Mouse (Mus musculus) myocyte (in vitro differentiated cells): ENCODE data around the gene Pdcd5. TPM values are rescaled to one million over a fixed set of nuclear protein-coding genes. Genes with fewer than 3 reads are reported as not detected.

Experiments
- H3K27me3 ChIP-seq: one replicate; pipeline ENCODE4 v1.6.1; 2011; ENCODE audit not compliant: control insufficient read depth, insufficient read depth, insufficient read length
- H3K36me3 ChIP-seq: one replicate; pipeline ENCODE4 v1.6.1; 2011; ENCODE audit not compliant: control insufficient read depth, insufficient read depth
- H3K4me2 ChIP-seq: one replicate; pipeline ENCODE4 v1.6.1; 2011; ENCODE audit warnings: low read depth, control low read depth
- H3K4me3 ChIP-seq: one replicate; pipeline ENCODE4 v1.5.1; 2011; ENCODE audit warnings: mild to moderate bottlenecking, control low read depth, moderate library complexity
- H3K79me2 ChIP-seq: one replicate; pipeline ENCODE4 v1.6.1; 2011; ENCODE audit not compliant: control insufficient read depth, insufficient read depth
- H3ac ChIP-seq: one replicate; pipeline ENCODE4 v1.6.1; 2011; ENCODE audit not compliant: control insufficient read depth, insufficient read length
- CEBPB ChIP-seq: IDR thresholded peaks from 2 replicates; pipeline ENCODE4 v1.6.1; 2011; ENCODE audit warnings: mild to moderate bottlenecking, moderate library complexity; ENCODE audit not compliant: poor library complexity, insufficient read depth, severe bottlenecking
- E2F4 ChIP-seq: IDR thresholded peaks from one replicate; pipeline ENCODE4 v1.6.1; 2011; ENCODE audit warnings: mild to moderate bottlenecking, control low read depth, moderate library complexity; ENCODE audit not compliant: insufficient read depth
- MAX ChIP-seq: IDR thresholded peaks from one replicate; pipeline ENCODE4 v1.6.1; 2011; ENCODE audit warnings: low read depth, mild to moderate bottlenecking, control low read depth
- MYOD1 ChIP-seq, 3 experiments: IDR thresholded peaks; one replicate each; pipeline ENCODE4 v1.6.1; 2011; ENCODE audit warnings: control low read depth in 2 of 3, low read depth in 2 of 3, mild to moderate bottlenecking in 2 of 3, moderate library complexity in 1 of 3; ENCODE audit not compliant: insufficient read length in 2 of 3, control insufficient read depth in 1 of 3
- MYOG ChIP-seq, 3 experiments: IDR thresholded peaks; one replicate each; pipeline ENCODE4 v1.6.1; 2011; ENCODE audit warnings: control low read depth in 2 of 3, low read depth in 2 of 3, mild to moderate bottlenecking in 2 of 3; ENCODE audit not compliant: insufficient read length in 2 of 3, control insufficient read depth in 1 of 3, insufficient read depth in 1 of 3
- POLR2A ChIP-seq: IDR thresholded peaks from one replicate; pipeline ENCODE4 v1.6.1; 2011; ENCODE audit warnings: low read depth, mild to moderate bottlenecking, control low read depth, moderate library complexity; ENCODE audit not compliant: insufficient read length
- POLR2AphosphoS2 ChIP-seq: IDR thresholded peaks from one replicate; pipeline ENCODE4 v1.6.1; 2011; ENCODE audit warnings: low read depth, control low read depth; ENCODE audit not compliant: insufficient read length
- REST ChIP-seq: IDR thresholded peaks from one replicate; pipeline ENCODE4 v1.6.1; 2011; ENCODE audit warnings: mild to moderate bottlenecking, control low read depth, moderate library complexity; ENCODE audit not compliant: insufficient read depth, insufficient read length
- SRF ChIP-seq: IDR thresholded peaks from one replicate; pipeline ENCODE4 v1.6.1; 2011; ENCODE audit warnings: low read depth; ENCODE audit not compliant: control insufficient read depth, insufficient read length
- TCF12 ChIP-seq: IDR thresholded peaks from one replicate; pipeline ENCODE4 v1.6.1; 2011; ENCODE audit warnings: mild to moderate bottlenecking, control low read depth; ENCODE audit not compliant: poor library complexity, insufficient read depth, severe bottlenecking
- TCF3 ChIP-seq: IDR thresholded peaks from one replicate; pipeline ENCODE4 v1.6.1; 2011; ENCODE audit warnings: low read depth, control low read depth; ENCODE audit not compliant: insufficient read length
- USF1 ChIP-seq: IDR thresholded peaks from one replicate; pipeline ENCODE4 v1.6.1; 2011; ENCODE audit warnings: low read depth, mild to moderate bottlenecking, control low read depth, moderate library complexity
- polyA plus RNA-seq: library from polyadenylated mRNA; unstranded; fragments of >200 nt; fragmentation: generic; extraction: Trizol; gene quantifications from one replicate; pipeline ENCODE4 v1.2.1, GENCODE M21; 2012; ENCODE audit warnings: missing spikeins

The Pdcd5 gene
- 160 TPM for polyA plus RNA-seq

DNA sequence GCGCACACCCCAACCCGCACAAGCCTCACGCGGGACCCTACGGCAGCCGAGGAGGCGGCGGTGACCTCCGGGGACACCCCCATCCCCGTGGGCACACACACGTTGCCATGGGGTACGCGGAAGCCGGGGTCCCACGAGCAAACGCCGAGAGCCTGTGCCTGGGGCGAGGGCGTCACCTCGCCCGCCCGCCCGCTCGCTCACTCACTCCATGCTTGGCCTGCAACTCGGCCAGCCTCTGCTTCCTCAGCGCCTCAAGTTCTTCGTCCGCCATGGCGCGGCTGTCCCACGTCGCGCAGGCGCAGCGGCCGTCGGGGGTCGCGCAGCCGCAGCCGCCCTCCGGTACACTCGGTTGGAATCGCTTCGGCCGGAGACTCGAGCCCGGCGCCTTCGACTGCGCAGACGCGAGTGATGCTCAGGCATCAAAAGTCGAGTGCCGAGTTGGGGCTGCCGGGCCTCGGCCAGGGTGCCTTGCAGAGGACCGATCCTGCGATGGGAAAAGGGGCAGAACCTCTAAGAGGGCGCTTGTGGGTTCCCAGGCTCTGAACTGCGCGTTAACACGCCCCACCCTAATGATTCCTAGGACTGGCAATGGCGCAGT is at the start of gene Pdcd5:
Gene Pdcd5, minus strand, starts transcription at position 421 of the 598 bp plus-strand sequence.
- no peaks in the 10 kb centered on the region for H3K27me3 ChIP-seq
- peaks cover 20% of the 10 kb centered on the region for H3K36me3 ChIP-seq
- peak within 1 kb of the TSS; percentile 84 for H3K4me2 ChIP-seq
- H3ac ChIP-seq, result peak within 1 kb of the TSS; percentile 55
- peaks cover 12% of the 10 kb centered on the region for H3K79me2 ChIP-seq
- peak within 1 kb of the TSS; percentile 58 for H3K4me3 ChIP-seq
- TF ChIP-seq MYOG (IDR thresholded peaks at IDR 0.05; ENCODE audit: control insufficient read depth in 1 of 3, insufficient read depth in 1 of 3, insufficient read length in 2 of 3, low read depth in 2 of 3) (no peak), MYOD1 (IDR thresholded peaks at IDR 0.05; ENCODE audit: control insufficient read depth in 1 of 3, insufficient read length in 2 of 3, low read depth in 2 of 3) (no peak), POLR2A (peak; percentile 76), POLR2AphosphoS2 (peak; percentile 69), SRF (peak; percentile 88)

DNA sequence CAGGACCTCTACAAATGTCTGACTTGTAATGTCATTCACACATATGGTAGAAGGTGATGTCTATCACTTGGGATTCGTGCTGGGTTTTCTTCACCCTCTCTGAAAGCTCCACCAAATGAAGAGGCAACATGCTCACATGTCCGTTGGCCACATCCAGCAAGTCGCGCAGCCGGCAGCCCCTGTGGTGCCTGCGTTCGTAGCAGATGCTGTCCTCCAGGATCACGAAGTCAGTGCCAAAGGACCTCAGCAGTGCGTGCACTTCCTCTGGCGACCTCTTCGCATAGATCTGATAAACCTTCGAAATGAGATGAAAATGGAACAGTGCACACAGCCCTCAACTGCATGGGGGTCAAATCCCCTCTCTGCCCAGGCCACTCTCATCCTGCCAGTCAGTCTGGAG is 45.3 kb upstream of the Pdcd5 start:
- Histone ChIP-seq H3K27me3 (no peaks in the 10 kb centered on the region), H3K4me2 (no peak overlapping the region), H3K79me2 (no peaks in the 10 kb centered on the region), H3K4me3 (no peak overlapping the region), H3ac (no peak overlapping the region), H3K36me3 (no peaks in the 10 kb centered on the region)
- TF ChIP-seq SRF, result no peak
- no peak for TF ChIP-seq MYOD1 (IDR thresholded peaks at IDR 0.05; ENCODE audit: control insufficient read depth in 1 of 3, insufficient read length in 2 of 3, low read depth in 2 of 3)
- no peak for TF ChIP-seq USF1
- no peak for TF ChIP-seq REST
- TF ChIP-seq E2F4, result no peak

DNA sequence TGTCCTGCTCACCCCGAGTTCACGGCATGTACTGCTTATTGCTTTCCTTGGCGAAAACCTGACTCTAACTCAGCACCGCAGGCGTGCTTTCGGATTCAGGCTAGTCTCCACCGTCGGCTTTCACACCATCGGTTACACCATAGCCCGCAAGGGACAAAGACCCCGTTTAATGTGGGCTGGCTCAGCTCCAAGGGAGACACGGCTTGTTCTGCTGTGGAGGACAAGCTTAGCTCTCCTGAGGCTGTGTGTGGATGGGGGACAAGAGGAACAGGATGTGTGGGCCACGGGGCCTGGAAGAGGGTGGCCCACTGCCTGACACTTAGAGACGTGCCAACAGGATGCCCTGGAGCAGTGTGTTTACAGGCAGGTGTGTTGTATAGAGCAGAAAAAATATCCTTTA is 44.8 kb upstream of the Pdcd5 start:
- Histone ChIP-seq H3K36me3 (no peaks in the 10 kb centered on the region), H3K79me2 (no peaks in the 10 kb centered on the region)
- no peak for TF ChIP-seq POLR2AphosphoS2
- no peak for TF ChIP-seq MAX
- TF ChIP-seq REST, result no peak

DNA sequence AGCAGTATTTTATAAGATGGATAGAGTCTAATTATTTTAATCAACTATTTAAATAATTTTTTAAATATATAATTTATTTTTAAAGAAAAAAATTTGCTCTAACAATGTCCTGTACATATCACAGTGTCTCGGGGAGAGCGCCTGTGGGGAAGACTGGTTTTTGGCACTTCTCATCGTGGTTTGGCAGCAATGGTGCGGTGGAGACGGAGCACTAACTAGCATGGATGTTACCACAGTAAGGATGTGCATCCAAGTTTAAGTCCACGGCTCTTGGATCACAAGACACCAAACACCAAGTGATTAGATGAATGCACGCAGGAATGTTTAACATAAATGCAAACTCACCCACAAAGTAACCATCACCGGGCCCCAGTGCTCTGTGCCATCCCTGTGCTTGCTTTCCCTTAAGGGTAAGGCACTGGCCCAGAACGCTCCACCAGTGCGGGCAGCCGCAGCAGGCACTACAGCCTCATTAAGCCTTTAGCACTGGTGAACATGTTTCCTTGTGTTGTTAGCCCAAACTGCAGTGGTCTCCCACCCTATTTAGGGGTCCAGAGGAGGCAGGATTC is 41.5 kb upstream of the Pdcd5 start:
- H3K36me3 ChIP-seq, result no peaks in the 10 kb centered on the region
- H3K4me2 ChIP-seq, result no peak overlapping the region
- H3ac ChIP-seq, result no peak overlapping the region
- no peaks in the 10 kb centered on the region for H3K27me3 ChIP-seq
- H3K79me2 ChIP-seq, result no peaks in the 10 kb centered on the region
- no peak overlapping the region for H3K4me3 ChIP-seq
- TF ChIP-seq E2F4 (no peak), USF1 (no peak), REST (no peak), MYOG (IDR thresholded peaks at IDR 0.05; ENCODE audit: control insufficient read depth in 1 of 3, insufficient read depth in 1 of 3, insufficient read length in 2 of 3, low read depth in 2 of 3) (no peak), SRF (no peak), MYOD1 (IDR thresholded peaks at IDR 0.05; ENCODE audit: control insufficient read depth in 1 of 3, insufficient read length in 2 of 3, low read depth in 2 of 3) (no peak), CEBPB (no peak), POLR2A (no peak), MAX (no peak), TCF3 (no peak), TCF12 (no peak), POLR2AphosphoS2 (no peak)

More for the DNA sequence above, 44.8 kb upstream of the Pdcd5 start:
- no peak overlapping the region for H3K4me3 ChIP-seq
- H3K27me3 ChIP-seq, result no peaks in the 10 kb centered on the region
- no peak overlapping the region for H3K4me2 ChIP-seq
- no peak overlapping the region for H3ac ChIP-seq

DNA sequence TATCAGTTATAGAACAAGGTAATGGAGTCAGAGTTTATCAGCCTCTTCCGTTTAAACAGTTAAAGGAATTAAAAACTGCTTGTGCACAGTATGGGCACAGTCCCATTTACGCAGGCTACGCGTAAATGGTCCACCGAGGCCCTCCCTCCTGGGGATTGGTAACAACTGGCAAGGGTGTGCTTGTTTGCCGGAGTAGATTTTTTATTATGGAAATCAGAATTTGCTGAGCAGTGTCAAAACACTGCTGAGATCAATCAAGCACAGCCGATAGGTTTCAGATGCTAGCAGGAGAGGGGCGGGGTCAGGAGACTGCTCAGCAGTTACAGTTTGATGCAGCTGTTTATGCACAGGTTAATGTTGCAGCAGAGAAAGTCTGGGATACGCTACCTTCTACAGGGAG is 41.0 kb upstream of the Pdcd5 start:
- TF ChIP-seq POLR2A (no peak), USF1 (no peak), TCF12 (no peak), SRF (no peak), CEBPB (no peak), MAX (no peak), TCF3 (no peak), MYOD1 (IDR thresholded peaks at IDR 0.05; ENCODE audit: control insufficient read depth in 1 of 3, insufficient read length in 2 of 3, low read depth in 2 of 3) (no peak), REST (no peak), MYOG (IDR thresholded peaks at IDR 0.05; ENCODE audit: control insufficient read depth in 1 of 3, insufficient read depth in 1 of 3, insufficient read length in 2 of 3, low read depth in 2 of 3) (no peak), POLR2AphosphoS2 (no peak), E2F4 (no peak)
- H3ac ChIP-seq, result no peak overlapping the region
- no peak overlapping the region for H3K4me3 ChIP-seq
- no peak overlapping the region for H3K4me2 ChIP-seq
- H3K27me3 ChIP-seq, result no peaks in the 10 kb centered on the region
- no peaks in the 10 kb centered on the region for H3K79me2 ChIP-seq
- H3K36me3 ChIP-seq, result no peaks in the 10 kb centered on the region
